Mouse (Mus musculus) liver, adult 2 months (tissue): ENCODE data around the gene Adora2a.

Experiments
- CTCF ChIP-seq: fragments of 200-500 bp; IDR thresholded peaks from 2 replicates; pipeline ENCODE4 v1.5.1; 2011; ENCODE audit warnings: low read depth, low read length, control low read depth
- POLR2A ChIP-seq: fragments of 200-500 bp; IDR thresholded peaks from 2 replicates; pipeline ENCODE4 v1.6.1; 2011; ENCODE audit warnings: low read length, control low read depth; ENCODE audit not compliant: insufficient read depth; ENCODE audit errors: extremely low read depth

DNA sequence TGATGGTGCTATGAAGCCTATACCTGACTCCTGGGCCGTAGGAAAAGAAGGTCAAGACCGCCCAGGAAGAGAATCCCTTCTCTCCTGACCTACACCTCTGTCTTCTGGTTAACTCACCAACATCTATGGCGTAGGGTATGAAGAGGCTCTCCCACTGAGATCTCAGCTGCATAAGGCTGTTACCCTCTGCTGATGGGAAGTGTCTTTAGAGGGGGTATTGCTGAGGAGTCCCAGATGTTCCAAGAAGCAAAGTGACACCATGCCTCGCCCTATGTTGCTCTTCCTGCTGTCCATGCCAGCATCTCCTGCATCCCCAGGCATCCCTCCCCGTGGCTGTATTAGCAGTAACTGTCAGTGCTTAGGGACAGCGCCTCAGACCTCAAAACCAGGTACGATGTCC is 22.7 kb downstream of the Adora2a start:
- TF ChIP-seq CTCF (no peak), POLR2A (no peak)
